Mouse (Mus musculus): ENCODE results near the gene Gm9495. TPM values are rescaled to one million over a fixed set of nuclear protein-coding genes. Genes with fewer than 3 reads are reported as not detected.

Gm9495 gene
- total and polyA plus RNA-seq, 3 experiments: 0.09 to 0.10 TPM; not detected in 1

GRCm38 (mm10) chr8:69399181-69399955, 54.0 kb downstream of the Gm9495 start:
- H3K4me1 ChIP-seq (ENCODE audit: control insufficient read depth, insufficient read depth, low read length): peaks cover 1% of the 10 kb centered on the region
- no peaks in the 10 kb centered on the region; the same call in 1 of the 2 replicates for H3K79me2 ChIP-seq (replicated peaks; ENCODE audit: control insufficient read depth, insufficient read depth, low read length)
- H3K36me3 ChIP-seq (ENCODE audit: control insufficient read depth, insufficient read depth, low read length): 0 out of 2 replicates have a peak, but pooled peaks cover 2% of the 10 kb centered on the region
- DNase-seq: peak; percentile 73 to 76
- WGBS: 12% methylated on average over 43 of the region's 43 CpGs
- H3K27me3 ChIP-seq (ENCODE audit: control insufficient read depth, insufficient read depth, low read length): no peaks in the 10 kb centered on the region
- H3K27ac ChIP-seq: peak overlapping the region; percentile 70
- H3K4me3 ChIP-seq: peak overlapping the region; percentile 68
- peak overlapping the region; percentile 94 for H3K9ac ChIP-seq (ENCODE audit: low read depth, low read length)
- intact Hi-C loops (cut with DNase I): no loop called here
- TF ChIP-seq EP300 (IDR thresholded peaks at IDR 0.05; ENCODE audit: insufficient read depth, low read depth, low read length) (no peak), CTCF (IDR thresholded peaks at IDR 0.05) (peak; percentile 39), POLR2A (IDR thresholded peaks at IDR 0.05; ENCODE audit: insufficient read depth, low read depth, low read length) (no peak)

- 0 out of 2 replicates have a peak, but pooled peaks cover 2% of the 10 kb centered on the region for H3K36me3 ChIP-seq (ENCODE audit: control insufficient read depth, insufficient read depth, low read length)
- H3K79me2 ChIP-seq (replicated peaks; ENCODE audit: control insufficient read depth, insufficient read depth, low read length): no peaks in the 10 kb centered on the region; the same call in 1 of the 2 replicates
- WGBS: 76% methylated on average over 6 of the region's 6 CpGs
- no peaks in the 10 kb centered on the region for H3K27me3 ChIP-seq (ENCODE audit: control insufficient read depth, insufficient read depth, low read length)
- no peak overlapping the region for H3K9ac ChIP-seq (ENCODE audit: low read depth, low read length)
- peaks cover 4% of the 10 kb centered on the region for H3K4me1 ChIP-seq (ENCODE audit: control insufficient read depth, insufficient read depth, low read length)
- DNase-seq: no peak
- H3K4me3 ChIP-seq: no peak overlapping the region; the same call in 1 of the 2 replicates
- intact Hi-C loops (cut with DNase I): no loop called here
- TF ChIP-seq POLR2A (IDR thresholded peaks at IDR 0.05; ENCODE audit: insufficient read depth, low read depth, low read length): no peak
- no peak for TF ChIP-seq EP300 (IDR thresholded peaks at IDR 0.05; ENCODE audit: insufficient read depth, low read depth, low read length)
- no peak overlapping the region; the same call in 1 of the 2 replicates for H3K27ac ChIP-seq
Measured at GRCm38 (mm10) chr8:69396196-69396595, 57.2 kb downstream of the Gm9495 start.

- intact Hi-C loops (cut with DNase I): no loop called here
- WGBS: under 1% methylated on average over 26 of the region's 26 CpGs
- peaks cover 4% of the 10 kb centered on the region for H3K4me1 ChIP-seq (ENCODE audit: control insufficient read depth, insufficient read depth, low read length)
Measured at GRCm38 (mm10) chr8:69395050-69395789, 58.1 kb downstream of the Gm9495 start.

GRCm38 (mm10) chr8:69384361-69384760, 69.0 kb downstream of the Gm9495 start:
- 98% methylated on average over 6 of the region's 6 CpGs for WGBS
- H3K79me2 ChIP-seq (replicated peaks; ENCODE audit: control insufficient read depth, insufficient read depth, low read length): peaks cover 4% of the 10 kb centered on the region; the same call in 1 of the 2 replicates
- H3K4me3 ChIP-seq: no peak overlapping the region
- H3K27me3 ChIP-seq (ENCODE audit: control insufficient read depth, insufficient read depth, low read length): no peaks in the 10 kb centered on the region
- no peaks in the 10 kb centered on the region for H3K36me3 ChIP-seq (ENCODE audit: control insufficient read depth, insufficient read depth, low read length)
- intact Hi-C loops (cut with DNase I): no loop called here
- no peak for DNase-seq
- H3K27ac ChIP-seq: no peak overlapping the region
- no peak overlapping the region for H3K9ac ChIP-seq (ENCODE audit: low read depth, low read length)
- no peak for TF ChIP-seq EP300 (IDR thresholded peaks at IDR 0.05; ENCODE audit: insufficient read depth, low read depth, low read length)
- TF ChIP-seq CTCF (IDR thresholded peaks at IDR 0.05): no peak
- no peak for TF ChIP-seq POLR2A (IDR thresholded peaks at IDR 0.05; ENCODE audit: insufficient read depth, low read depth, low read length)
- H3K4me1 ChIP-seq (ENCODE audit: control insufficient read depth, insufficient read depth, low read length): no peaks in the 10 kb centered on the region

More at GRCm38 (mm10) chr8:69395050-69395789, 58.1 kb downstream of the Gm9495 start:
- Histone ChIP-seq H3K36me3 (ENCODE audit: control insufficient read depth, insufficient read depth, low read length) (0 out of 2 replicates have a peak, but pooled peaks cover 2% of the 10 kb centered on the region), H3K27ac (peak overlapping the region; percentile 87), H3K27me3 (ENCODE audit: control insufficient read depth, insufficient read depth, low read length) (no peaks in the 10 kb centered on the region), H3K4me3 (peak overlapping the region; percentile 81), H3K79me2 (replicated peaks; ENCODE audit: control insufficient read depth, insufficient read depth, low read length) (no peaks in the 10 kb centered on the region; the same call in 1 of the 2 replicates), H3K9ac (ENCODE audit: low read depth, low read length) (peak overlapping the region; percentile 87)
- TF ChIP-seq CTCF (IDR thresholded peaks at IDR 0.05) (no peak), POLR2A (IDR thresholded peaks at IDR 0.05; ENCODE audit: insufficient read depth, low read depth, low read length) (peak; percentile 78), EP300 (IDR thresholded peaks at IDR 0.05; ENCODE audit: insufficient read depth, low read depth, low read length) (no peak)
- peak; percentile 87 to 92 for DNase-seq

Other genes with a start within 250 kb of the Gm9495 start
- gene Zfp930, start 244.5 kb downstream of the Gm9495 start, total RNA-seq (2021): 1 to 10 TPM; 7.4 to 9.2 TPM
- 2.1 and 4.8 TPM in 2 replicates for gene Zfp930, start 244.5 kb downstream of the Gm9495 start, polyA plus RNA-seq (2012; rRNA removed)
- gene D130040H23Rik, start 182.5 kb downstream of the Gm9495 start, total RNA-seq (2021): 1 to 10 TPM; 1.1 to 1.3 TPM
- gene D130040H23Rik, start 182.5 kb downstream of the Gm9495 start, polyA plus RNA-seq (2012; rRNA removed): 0.59 and 0.76 TPM in 2 replicates
- gene Gm7697, start 69.4 kb upstream of the Gm9495 start, total RNA-seq (2021): not detected
- gene Gm7697, start 69.4 kb upstream of the Gm9495 start, polyA plus RNA-seq (2012; rRNA removed): not detected in 2 replicates
- 1 to 10 TPM; 5.5 to 7.3 TPM for gene Zfp868, start 172.0 kb upstream of the Gm9495 start, total RNA-seq (2021)
- 2.2 and 7.5 TPM in 2 replicates for gene Zfp868, start 172.0 kb upstream of the Gm9495 start, polyA plus RNA-seq (2012; rRNA removed)
- 1 to 10 TPM; 1.1 to 1.3 TPM for gene Zfp964, start 200.9 kb upstream of the Gm9495 start, total RNA-seq (2021)
- gene Zfp964, start 200.9 kb upstream of the Gm9495 start, polyA plus RNA-seq (2012; rRNA removed): 0.62 and 1.2 TPM in 2 replicates

All from heart, adult 2 months (tissue).